Mouse (Mus musculus): ENCODE results near the gene Muc1.

The Muc1 gene

GRCm38 (mm10) chr3:89233562-89234110 is 4.8 kb downstream of the Muc1 start:
- in situ Hi-C loops (cut with MseI, MboI): no loop called here

- in situ Hi-C loops (cut with MseI, MboI): no loop called here
These were observed 7.7 kb downstream of the Muc1 start for GRCm38 (mm10) chr3:89236516-89236915.

- in situ Hi-C loops (cut with MseI, MboI): no loop called here
These were observed 8.8 kb downstream of the Muc1 start for GRCm38 (mm10) chr3:89237682-89238081.

DNA sequence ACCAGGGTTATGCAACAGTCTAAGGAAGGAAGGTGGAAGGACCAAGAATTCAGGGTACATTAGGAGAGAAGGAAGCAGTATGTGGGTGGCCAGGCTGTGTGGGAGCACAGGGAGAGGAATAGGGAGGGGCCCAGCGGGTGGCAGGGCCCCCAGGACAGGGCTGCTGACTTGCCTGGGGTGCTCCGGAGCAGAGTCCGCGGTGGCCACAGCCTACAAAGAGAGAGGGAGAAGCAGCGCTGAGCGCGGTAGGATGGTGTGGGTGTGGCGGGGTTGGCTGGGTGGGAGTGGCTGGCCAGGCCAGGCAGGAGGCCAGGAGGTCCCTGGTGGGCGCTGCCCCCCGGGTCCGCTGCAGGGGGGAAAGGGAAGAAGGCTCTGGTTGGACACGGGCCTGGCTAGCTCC is 9.6 kb downstream of the Muc1 start:
- in situ Hi-C loops (cut with MseI, MboI): no loop called here

DNA sequence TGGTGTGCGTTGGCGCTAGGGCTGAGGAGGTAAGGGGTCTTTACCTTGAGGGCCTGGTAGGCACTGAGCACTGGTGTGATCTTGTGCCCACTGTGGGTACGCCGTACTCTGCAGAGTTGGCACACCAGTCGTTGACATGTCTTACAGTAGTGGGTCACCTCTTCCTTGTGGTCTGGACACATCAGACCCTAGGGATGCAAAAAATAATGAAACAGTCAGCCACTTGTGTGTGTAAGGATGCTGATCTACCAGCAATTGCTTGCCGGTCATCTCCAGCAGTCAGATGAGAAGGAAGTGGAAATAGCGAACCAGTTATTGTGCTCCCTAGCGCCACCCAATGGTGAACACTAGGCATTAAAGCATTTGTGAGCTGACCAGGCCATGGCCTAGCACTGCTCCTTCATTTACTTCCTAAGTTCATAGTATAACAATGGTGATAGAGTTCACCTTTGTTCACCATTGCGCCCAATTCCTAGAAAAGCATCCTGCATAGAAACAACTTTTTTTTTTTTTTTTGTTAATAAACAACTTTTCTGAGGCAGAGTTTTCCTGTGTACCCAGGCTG is 13.6 kb downstream of the Muc1 start:
- in situ Hi-C loops (cut with MseI, MboI): loop anchor here in 1 of 2 experiments (10.0 kb wide), 1 partner anchor 52 kb away; no protein-coding TSS in a partner anchor

GRCm38 (mm10) chr3:89243609-89244008 is 14.8 kb downstream of the Muc1 start:
- in situ Hi-C loops (cut with MseI, MboI): loop anchor here in 1 of 2 experiments (10.0 kb wide), 1 partner anchor 51 kb away; no protein-coding TSS in a partner anchor

DNA sequence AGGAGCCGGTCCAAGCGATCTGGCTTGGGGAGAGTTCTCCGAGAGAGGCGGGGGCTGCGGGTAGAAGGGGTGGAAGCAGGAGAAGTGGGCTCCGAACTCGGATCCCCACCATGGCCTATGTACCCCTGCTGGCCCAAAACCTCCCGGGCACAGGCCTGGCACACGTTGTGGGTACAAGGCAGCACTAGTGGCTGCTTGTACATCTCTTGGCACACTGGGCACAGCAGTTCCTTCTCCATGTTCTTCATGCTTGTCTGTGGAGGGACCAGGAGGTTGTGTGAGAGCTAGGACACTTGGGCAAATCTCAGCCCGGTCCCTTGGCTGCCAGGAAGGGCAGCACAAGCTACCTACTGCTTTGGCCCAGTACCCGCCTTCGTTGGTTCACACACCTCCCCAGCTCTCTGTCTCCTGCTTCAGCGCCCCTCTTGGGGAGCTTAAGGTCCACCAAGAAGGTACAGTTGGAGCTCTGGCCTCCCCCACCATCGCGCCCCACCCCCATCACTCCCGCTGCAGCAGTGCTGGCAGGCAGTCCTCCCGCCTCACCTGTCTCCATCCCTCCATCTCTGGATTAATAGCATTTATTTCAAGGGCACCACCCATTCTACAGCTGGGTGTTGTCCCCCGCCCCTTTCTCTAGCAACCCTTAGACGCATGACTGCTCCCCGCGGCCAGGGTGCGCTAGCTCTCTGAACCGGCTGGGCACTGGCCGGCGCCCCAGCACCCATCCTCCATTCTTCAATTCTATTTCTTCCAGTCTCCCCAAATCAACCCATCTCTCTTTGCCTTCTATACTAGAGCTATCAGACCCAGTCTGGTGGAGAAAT is 15.5 kb downstream of the Muc1 start:
- in situ Hi-C loops (cut with MseI, MboI): loop anchor here in 1 of 2 experiments (10.0 kb wide), 1 partner anchor 50 kb away; no protein-coding TSS in a partner anchor

DNA sequence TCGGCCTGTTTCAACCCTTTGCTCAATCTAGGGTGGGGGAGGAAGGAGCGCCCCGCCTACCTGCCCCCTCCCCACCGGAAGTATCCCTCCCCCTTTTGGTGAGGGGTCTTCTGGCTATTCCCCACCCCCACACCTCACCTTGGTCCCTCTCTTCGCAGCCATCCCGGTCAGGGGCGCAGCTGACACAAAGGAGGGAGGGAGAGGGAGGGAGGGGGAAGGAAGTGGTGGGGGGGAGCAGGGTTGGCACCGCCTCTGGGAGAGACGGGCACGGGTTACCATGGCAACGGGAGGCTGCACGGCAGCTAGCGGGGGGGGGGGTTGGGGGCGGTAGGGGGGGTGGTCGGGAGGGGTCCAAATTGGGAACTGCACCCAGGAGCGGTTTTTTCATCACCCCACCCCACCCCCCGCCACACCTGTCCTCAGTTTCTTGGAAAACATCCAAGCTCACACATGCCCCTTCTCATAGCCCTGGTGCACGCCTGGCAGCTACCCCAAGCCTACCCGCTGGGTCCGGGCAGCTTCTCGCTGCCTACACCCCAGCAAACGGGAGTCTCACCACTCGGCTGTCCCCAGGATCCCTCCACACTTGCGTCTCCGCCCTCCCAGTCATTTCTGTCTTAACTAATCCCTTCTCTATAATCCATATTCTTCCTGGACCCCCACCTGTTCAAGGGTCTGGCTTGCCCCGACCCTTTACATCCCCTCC is 16.3 kb downstream of the Muc1 start:
- in situ Hi-C loops (cut with MseI, MboI): loop anchor here in 1 of 2 experiments (10.0 kb wide), 1 partner anchor 50 kb away; no protein-coding TSS in a partner anchor

- in situ Hi-C loops (cut with MseI, MboI): loop anchor here in 1 of 2 experiments (10.0 kb wide), 1 partner anchor 49 kb away; no protein-coding TSS in a partner anchor
These were observed 16.9 kb downstream of the Muc1 start, which contains the start of gene Krtcap2 for GRCm38 (mm10) chr3:89245688-89246171. Gene Krtcap2 (plus strand): TSS chr3:89245966.

DNA sequence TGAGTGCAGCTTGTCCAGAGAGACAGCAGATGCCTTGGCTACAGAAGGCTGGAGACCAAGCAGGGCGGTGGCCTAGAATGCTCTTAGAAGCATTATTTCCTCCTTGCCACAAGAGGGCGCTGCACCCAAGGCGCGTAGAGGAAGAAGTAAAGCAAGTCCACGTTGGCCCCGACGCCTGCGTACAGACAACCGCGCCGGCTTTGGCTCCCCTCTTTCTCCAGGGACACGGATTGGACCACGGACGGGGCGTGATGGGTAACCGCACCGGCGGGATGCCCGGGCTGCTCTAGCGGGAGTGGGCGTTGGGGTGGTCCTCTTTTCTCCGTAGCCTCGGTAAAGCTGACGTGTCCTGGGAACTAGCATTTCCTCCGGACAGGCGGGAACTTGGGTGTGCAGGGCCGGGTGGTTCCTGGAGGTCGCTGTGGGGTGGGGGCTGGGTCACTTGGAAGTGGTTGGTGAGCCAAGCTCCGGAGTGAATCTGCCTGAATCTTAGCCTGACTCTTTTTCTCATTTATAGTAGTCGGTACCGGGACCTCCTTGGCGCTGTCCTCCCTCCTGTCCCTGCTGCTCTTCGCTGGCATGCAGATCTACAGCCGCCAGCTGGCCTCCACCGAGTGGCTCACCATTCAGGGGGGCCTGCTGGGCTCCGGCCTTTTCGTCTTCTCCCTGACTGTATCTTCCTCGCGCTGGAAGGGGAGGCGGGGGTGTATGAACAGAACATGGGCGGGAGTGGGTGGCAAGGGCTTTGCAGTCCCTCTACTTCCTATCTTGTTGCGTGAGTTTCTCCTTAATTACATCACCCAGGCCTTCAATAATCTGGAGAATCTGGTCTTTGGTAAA is 17.6 kb downstream of the Muc1 start, which contains the start of gene Trim46:
Gene Trim46, minus strand, starts transcription at position 49 of the 840 bp plus-strand sequence.
- in situ Hi-C loops (cut with MseI, MboI): loop anchor here in 1 of 2 experiments (10.0 kb wide), 1 partner anchor 48 kb away; no protein-coding TSS in a partner anchor

GRCm38 (mm10) chr3:89247466-89247865 is 18.6 kb downstream of the Muc1 start:
- in situ Hi-C loops (cut with MseI, MboI): loop anchor here in 1 of 2 experiments (10.0 kb wide), 1 partner anchor 47 kb away; no protein-coding TSS in a partner anchor

GRCm38 (mm10) chr3:89250435-89251040 is 21.7 kb downstream of the Muc1 start:
- in situ Hi-C loops (cut with MseI, MboI): loop anchor here in 1 of 2 experiments (5.0 kb wide), 1 partner anchor 42 kb away; no protein-coding TSS in a partner anchor

DNA sequence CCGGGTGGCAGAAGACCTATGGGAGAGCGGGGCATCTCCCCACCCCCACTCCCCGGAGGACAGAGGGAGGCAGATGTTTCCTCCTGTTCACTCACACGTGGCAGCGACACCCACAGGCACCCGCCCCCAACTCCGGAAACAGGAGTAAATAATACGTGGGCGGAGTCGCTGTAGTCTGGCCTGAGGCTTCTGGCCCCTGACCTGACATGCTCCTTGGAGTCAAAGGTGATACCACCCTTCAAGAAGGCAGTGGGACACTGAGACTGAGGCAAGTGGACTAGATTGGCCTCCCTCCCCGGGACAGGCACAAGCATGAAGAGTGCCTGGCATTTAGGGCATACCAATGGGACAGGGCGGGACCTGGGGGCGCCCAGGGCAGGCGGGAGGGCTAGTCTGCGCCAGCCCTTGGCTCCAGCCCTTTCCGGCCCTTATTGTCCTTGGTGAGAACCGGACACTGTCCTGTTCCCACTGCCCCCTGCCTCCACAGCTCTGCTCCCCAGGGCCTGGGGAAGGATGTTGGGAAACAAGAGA is 22.6 kb downstream of the Muc1 start:
- in situ Hi-C loops (cut with MseI, MboI): loop anchor here in 1 of 2 experiments (5.0 kb wide), 1 partner anchor 41 kb away; no protein-coding TSS in a partner anchor

DNA sequence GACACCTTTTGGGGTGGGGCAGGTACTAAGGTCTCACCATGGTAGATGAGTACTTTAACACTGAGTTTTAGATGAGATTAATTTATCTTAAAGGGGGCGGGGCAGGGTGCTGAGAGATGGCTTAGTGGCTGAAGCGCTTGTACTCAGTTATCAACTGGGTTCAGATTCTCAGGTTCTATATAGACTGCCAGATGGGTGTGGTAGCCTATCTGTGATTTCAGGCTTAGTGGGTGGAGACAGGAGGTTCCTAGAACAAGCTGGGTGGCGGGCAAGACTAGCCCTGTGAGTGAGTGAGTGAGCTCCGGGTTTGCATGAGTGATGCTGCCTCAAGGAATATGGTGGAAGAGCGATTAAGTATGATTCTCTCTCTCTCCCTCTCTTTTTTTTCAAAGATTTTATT is 26.1 kb downstream of the Muc1 start:
- in situ Hi-C loops (cut with MseI, MboI): loop anchor here in 1 of 2 experiments (5.0 kb wide), 1 partner anchor 37 kb away; no protein-coding TSS in a partner anchor

- in situ Hi-C loops (cut with MseI, MboI): no loop called here
These were observed 27.3 kb downstream of the Muc1 start for GRCm38 (mm10) chr3:89256177-89256576.

DNA sequence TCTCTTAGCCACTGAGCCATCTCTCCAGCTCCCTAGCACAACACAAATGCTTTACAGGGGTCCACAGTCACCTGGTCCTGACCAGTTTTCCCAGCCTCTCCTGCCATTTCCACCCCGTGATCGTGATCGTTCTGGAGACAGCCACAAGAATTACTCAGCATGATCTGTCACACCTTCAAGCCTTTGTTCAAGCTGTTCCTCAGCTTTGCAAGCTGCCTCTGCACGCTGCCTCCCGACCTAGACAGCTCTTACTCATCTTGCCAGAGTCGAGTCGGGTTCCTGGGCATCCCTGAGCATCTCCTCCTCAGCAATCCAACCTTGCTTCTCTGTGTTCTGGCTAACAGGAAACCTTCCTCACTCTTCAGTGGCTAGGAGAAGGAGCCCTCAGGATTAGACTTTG is 30.2 kb downstream of the Muc1 start, which contains the start of gene Dpm3:
Gene Dpm3, plus strand, starts transcription at position 283 of the 400 bp plus-strand sequence.
- in situ Hi-C loops (cut with MseI, MboI): no loop called here

DNA sequence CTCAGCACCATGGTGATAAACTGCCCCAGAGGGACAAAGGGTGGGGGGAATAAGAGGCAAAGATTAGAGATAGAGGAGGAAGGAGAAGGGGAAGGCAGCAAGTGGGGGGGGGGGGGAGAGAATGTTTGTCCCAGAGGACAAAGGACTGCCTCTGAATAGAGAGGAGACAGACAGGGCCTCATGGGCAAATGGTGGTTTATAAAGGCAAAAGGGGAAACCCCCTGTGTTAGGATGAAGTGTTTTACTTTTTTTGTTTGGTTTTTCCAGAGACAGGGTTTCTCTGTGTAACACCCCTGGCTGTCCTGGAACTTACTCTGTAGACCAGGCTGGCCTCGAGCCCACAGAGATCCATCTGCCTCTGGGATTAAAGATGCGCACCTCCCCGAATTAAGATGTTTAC is 31.4 kb downstream of the Muc1 start:
- in situ Hi-C loops (cut with MseI, MboI): no loop called here

- in situ Hi-C loops (cut with MseI, MboI): no loop called here
These were observed 33.6 kb downstream of the Muc1 start for GRCm38 (mm10) chr3:89262417-89262816.

DNA sequence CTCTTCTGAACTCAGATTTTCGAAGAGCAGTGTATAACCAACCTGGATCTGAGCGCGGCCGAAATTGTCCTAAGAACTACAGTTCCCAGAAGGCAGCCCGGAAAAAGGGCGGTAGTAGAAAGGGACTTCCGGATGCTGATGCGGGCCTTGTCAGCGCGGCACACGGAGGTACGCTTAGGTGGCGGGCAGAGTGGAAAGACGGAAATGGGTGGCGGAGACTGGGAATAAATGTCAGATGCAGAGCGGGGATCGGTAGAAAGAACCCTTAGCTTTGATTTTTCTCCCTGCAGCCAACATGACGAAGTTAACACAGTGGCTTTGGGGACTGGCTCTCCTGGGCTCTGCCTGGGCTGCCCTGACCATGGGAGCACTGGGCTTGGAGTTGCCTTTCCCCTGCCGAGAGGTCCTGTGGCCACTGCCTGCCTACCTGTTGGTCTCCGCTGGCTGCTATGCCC is 37.6 kb downstream of the Muc1 start:
- in situ Hi-C loops (cut with MseI, MboI): no loop called here

Data from mouse trophoblast stem cell (cell line).